Mouse (Mus musculus) brown adipose tissue, adult 24 weeks (tissue): ENCODE data around the gene Pax6. TPM values are rescaled to one million over a fixed set of nuclear protein-coding genes. Genes with fewer than 3 reads are reported as not detected.

ENCODE experiments used
- H3K27ac ChIP-seq: fragments of 200-500 bp; replicated peaks from 2 replicates; pipeline ENCODE4 v1.5.1; 2012; ENCODE audit warnings: low read depth, mild to moderate bottlenecking, low read length
- H3K4me1 ChIP-seq: fragments of 200-500 bp; 2 replicates; pipeline ENCODE4 v1.6.1; 2012; ENCODE audit warnings: low read length, mixed read lengths; ENCODE audit not compliant: control insufficient read depth, insufficient read depth, insufficient read length
- H3K4me3 ChIP-seq: fragments of 200-500 bp; 2 replicates; pipeline ENCODE4 v1.5.1; 2012; ENCODE audit warnings: low read depth, mild to moderate bottlenecking, low read length, moderate library complexity; ENCODE audit not compliant: insufficient read depth
- polyA plus RNA-seq: library from polyadenylated mRNA; stranded (reverse); fragments of >200 nt; gene quantifications from 2 replicates; pipeline ENCODE4 v1.2.4, GENCODE M21; 2012; ENCODE audit not compliant: missing spikeins, insufficient read depth, insufficient read length

The Pax6 gene
- polyA plus RNA-seq, 1 experiment: not detected

GRCm38 (mm10) chr2:105676080-105676908 lies 7.6 kb downstream of the Pax6 start:
- peaks cover 6% of the 10 kb centered on the region for H3K4me1 ChIP-seq
- peak overlapping the region; percentile 43 for H3K4me3 ChIP-seq
- no peak overlapping the region for H3K27ac ChIP-seq

- no peak overlapping the region for H3K27ac ChIP-seq
- no peak overlapping the region for H3K4me3 ChIP-seq
- H3K4me1 ChIP-seq: peaks cover 6% of the 10 kb centered on the region
These were observed 8.3 kb downstream of the Pax6 start for GRCm38 (mm10) chr2:105676909-105677433.

- peaks cover 6% of the 10 kb centered on the region for H3K4me1 ChIP-seq
- H3K4me3 ChIP-seq: no peak overlapping the region
- H3K27ac ChIP-seq: no peak overlapping the region
These were observed 8.9 kb downstream of the Pax6 start for GRCm38 (mm10) chr2:105677434-105678105.

GRCm38 (mm10) chr2:105678306-105678705 lies 9.6 kb downstream of the Pax6 start:
- Histone ChIP-seq H3K4me3 (no peak overlapping the region), H3K27ac (no peak overlapping the region), H3K4me1 (peaks cover 6% of the 10 kb centered on the region)

GRCm38 (mm10) chr2:105678880-105679321 lies 10.2 kb downstream of the Pax6 start:
- H3K27ac ChIP-seq: no peak overlapping the region
- peaks cover 3% of the 10 kb centered on the region; the same call in 1 of the 2 replicates for H3K4me1 ChIP-seq
- H3K4me3 ChIP-seq: no peak overlapping the region

- Histone ChIP-seq H3K27ac (no peak overlapping the region), H3K4me3 (no peak overlapping the region), H3K4me1 (no peaks in the 10 kb centered on the region; the same call in 1 of the 2 replicates)
These were observed 10.6 kb downstream of the Pax6 start for GRCm38 (mm10) chr2:105679331-105679730.

GRCm38 (mm10) chr2:105680146-105680998 lies 11.7 kb downstream of the Pax6 start:
- Histone ChIP-seq H3K4me3 (no peak overlapping the region), H3K27ac (no peak overlapping the region), H3K4me1 (no peaks in the 10 kb centered on the region)

- H3K4me1 ChIP-seq: no peaks in the 10 kb centered on the region
- H3K4me3 ChIP-seq: no peak overlapping the region
- H3K27ac ChIP-seq: no peak overlapping the region
These were observed 12.5 kb downstream of the Pax6 start for GRCm38 (mm10) chr2:105680999-105681710.

- H3K4me3 ChIP-seq: no peak overlapping the region
- H3K4me1 ChIP-seq: no peaks in the 10 kb centered on the region
- no peak overlapping the region for H3K27ac ChIP-seq
These were observed 13.4 kb downstream of the Pax6 start for GRCm38 (mm10) chr2:105682011-105682501.

- no peak overlapping the region for H3K27ac ChIP-seq
- H3K4me3 ChIP-seq: no peak overlapping the region
- no peaks in the 10 kb centered on the region for H3K4me1 ChIP-seq
These were observed 14.1 kb downstream of the Pax6 start for GRCm38 (mm10) chr2:105682634-105683351.

GRCm38 (mm10) chr2:105683771-105684410 lies 15.2 kb downstream of the Pax6 start:
- Histone ChIP-seq H3K4me1 (no peaks in the 10 kb centered on the region), H3K4me3 (no peak overlapping the region), H3K27ac (no peak overlapping the region)

GRCm38 (mm10) chr2:105684991-105685650 lies 16.4 kb downstream of the Pax6 start:
- Histone ChIP-seq H3K4me1 (no peaks in the 10 kb centered on the region), H3K27ac (no peak overlapping the region), H3K4me3 (no peak overlapping the region)

GRCm38 (mm10) chr2:105685651-105686050 lies 17.0 kb downstream of the Pax6 start:
- H3K4me3 ChIP-seq: no peak overlapping the region
- no peak overlapping the region for H3K27ac ChIP-seq
- H3K4me1 ChIP-seq: no peaks in the 10 kb centered on the region
